Mouse (Mus musculus) hindbrain, postnatal 0 days (tissue): ENCODE data around the gene Gtf2i. TPM values are rescaled to one million over a fixed set of nuclear protein-coding genes. Genes with fewer than 3 reads are reported as not detected.

Experiments used
- ATAC-seq: fragments of 200-750 bp; cut with Nextera tagmentation; 2 replicates; pipeline ENCODE4 v1.8.0; 2017; ENCODE audit warnings: mild to moderate bottlenecking, moderate TSS enrichment, moderate library complexity
- DNase-seq: peaks from one replicate; pipeline ENCODE4 v3.0.0-alpha.2; 2015; ENCODE audit warnings: low spot score
- H3K27ac ChIP-seq: fragments of 300-500 bp; sonication (generic); 2 replicates; pipeline ENCODE4 v1.5.1; 2014; ENCODE audit warnings: mild to moderate bottlenecking
- H3K27me3 ChIP-seq: fragments of 300-500 bp; sonication (generic); 2 replicates; pipeline ENCODE4 v1.6.1; 2014; ENCODE audit warnings: low read length, mixed read lengths; ENCODE audit not compliant: insufficient read depth
- H3K36me3 ChIP-seq: fragments of 300-500 bp; sonication (generic); 2 replicates; pipeline ENCODE4 v1.6.1; 2014; ENCODE audit warnings: low read length, mixed read lengths; ENCODE audit not compliant: insufficient read depth
- H3K4me1 ChIP-seq: fragments of 300-500 bp; sonication (generic); 2 replicates; pipeline ENCODE4 v1.6.1; 2014; ENCODE audit warnings: antibody characterized with exemption, low read length, mixed read lengths; ENCODE audit not compliant: insufficient read depth
- H3K4me2 ChIP-seq: fragments of 300-500 bp; sonication (generic); 2 replicates; pipeline ENCODE4 v1.6.1; 2014; ENCODE audit warnings: low read depth, mild to moderate bottlenecking, low read length, moderate library complexity, mixed read lengths
- H3K4me3 ChIP-seq: fragments of 300-500 bp; sonication (generic); 2 replicates; pipeline ENCODE4 v1.5.1; 2014; ENCODE audit warnings: low read length
- H3K9ac ChIP-seq: fragments of 300-500 bp; sonication (generic); replicated peaks from 2 replicates; pipeline ENCODE4 v1.6.1; 2014; ENCODE audit warnings: mild to moderate bottlenecking, low read length, moderate library complexity, mixed read lengths
- H3K9me3 ChIP-seq: fragments of 300-500 bp; sonication (generic); 2 replicates; pipeline ENCODE4 v1.6.1; 2016; ENCODE audit warnings: low read length, mixed read lengths
- CTCF ChIP-seq: IDR thresholded peaks from 2 replicates; pipeline ENCODE4 v1.5.1; 2016; ENCODE audit warnings: antibody characterized with exemption, control low read depth, low read depth
- WGBS: fragments of 180-500 bp; shearing (Covaris S2); extraction: QIAGEN DNeasy Blood & Tissue Kit; methylation state at CpG from one replicate; pipeline ENCODE4 v1.1.7; 2014; 5-methylcytosine and 5-hydroxymethylcytosine counted together
- polyA plus RNA-seq: library from polyadenylated mRNA; unstranded; fragments of >200 nt; fragmentation: Nextera tagmentation; extraction: Ambion mirVana; gene quantifications from 2 replicates; pipeline ENCODE4 v1.2.1, GENCODE M21; 2015
- total RNA-seq: library from RNA; depleted of rRNA; stranded (reverse); fragments of >200 nt; gene quantifications from 2 replicates; pipeline ENCODE4 v1.2.3, GENCODE M21; 2014

Gtf2i gene
- total and polyA plus RNA-seq, 2 experiments from 2014 or later = 85.6 to 103 TPM

DNA sequence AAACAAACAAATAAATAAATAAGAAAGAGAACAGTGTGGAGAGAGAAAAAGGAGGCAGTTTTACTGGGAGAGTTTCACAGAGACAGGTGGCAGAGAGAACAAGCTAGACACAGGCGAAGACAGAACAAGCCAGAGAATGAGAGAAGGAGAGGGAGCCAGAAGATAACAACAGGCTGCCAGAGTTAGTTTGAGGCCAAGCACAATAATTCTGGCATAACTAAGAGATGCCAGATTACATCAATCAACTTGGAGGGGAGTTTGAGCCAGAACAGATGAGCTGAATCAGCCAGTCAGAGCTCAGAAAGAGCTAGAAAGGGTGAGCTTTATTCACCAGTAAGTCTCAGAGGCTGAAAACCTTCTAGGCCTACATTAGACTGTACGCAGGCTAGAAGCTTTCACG is 64.0 kb downstream of the Gtf2i start:
- no peak overlapping the region for H3K9ac ChIP-seq
- no peaks in the 10 kb centered on the region for H3K9me3 ChIP-seq
- no peaks in the 10 kb centered on the region for H3K4me1 ChIP-seq
- no peak overlapping the region for H3K27ac ChIP-seq
- DNase-seq = no peak
- H3K27me3 ChIP-seq = no peaks in the 10 kb centered on the region
- no peak for TF ChIP-seq CTCF
- peaks cover 92% of the 10 kb centered on the region for H3K36me3 ChIP-seq
- 92% methylated on average over 3 of the region's 3 CpGs for WGBS
- no peak for ATAC-seq
- H3K4me3 ChIP-seq = no peak overlapping the region
- no peak overlapping the region for H3K4me2 ChIP-seq

DNA sequence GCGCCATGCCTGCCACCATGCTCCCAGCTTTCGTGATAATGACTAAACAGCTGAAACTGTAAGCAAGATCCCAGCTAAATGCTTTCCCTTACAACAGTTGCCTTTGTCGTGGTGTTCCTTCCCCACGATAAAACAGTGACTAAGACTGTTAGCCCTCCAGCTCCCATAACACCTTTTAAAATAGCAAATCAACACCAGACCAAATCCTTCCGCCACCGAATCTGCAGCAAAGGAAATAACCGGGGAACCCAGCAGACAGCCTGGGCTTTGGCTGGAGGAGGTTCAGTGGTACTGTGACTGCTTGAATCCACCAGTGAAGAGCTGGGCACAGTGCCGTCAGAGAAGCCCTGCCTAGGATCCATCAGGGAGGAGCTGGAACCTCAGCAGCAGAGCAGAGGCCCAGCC is 65.3 kb downstream of the Gtf2i start:
- WGBS = 84% methylated on average over 8 of the region's 8 CpGs
- peak overlapping the region; percentile 27; the same call in 1 of the 2 replicates for H3K27ac ChIP-seq

DNA sequence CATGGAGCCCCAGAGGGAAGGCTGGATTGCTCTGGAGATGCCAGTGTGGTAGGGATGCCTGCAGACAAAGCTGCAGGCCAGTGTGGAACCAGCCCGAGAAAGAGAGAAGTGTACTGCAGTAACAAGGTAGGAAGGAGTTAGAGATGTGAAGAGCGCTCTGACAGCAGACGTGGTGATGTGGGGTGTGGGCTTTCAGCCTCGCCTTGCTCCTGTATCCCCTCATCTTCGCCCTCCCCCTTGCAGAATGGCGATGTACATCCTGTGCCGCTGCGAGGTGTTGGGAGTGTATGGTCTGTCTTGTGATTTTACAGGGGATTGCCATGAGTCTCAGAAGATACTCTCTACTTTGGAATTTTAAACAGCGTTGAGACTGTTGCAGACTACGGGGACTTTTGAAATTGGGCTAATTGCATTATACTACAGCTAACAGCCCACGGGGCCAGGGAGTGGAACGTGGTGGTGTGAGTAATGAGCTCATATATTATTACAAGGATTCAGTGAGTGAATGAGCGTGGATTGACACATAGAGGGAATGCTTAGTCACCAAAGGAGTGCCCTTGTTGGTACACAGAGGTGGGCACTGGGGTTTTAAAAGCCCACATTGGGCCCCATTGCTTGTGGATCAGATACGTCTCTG is 65.8 kb downstream of the Gtf2i start:
- Histone ChIP-seq H3K9ac (no peak overlapping the region), H3K27ac (peak overlapping the region; percentile 27; the same call in 1 of the 2 replicates), H3K27me3 (no peaks in the 10 kb centered on the region), H3K4me2 (no peak overlapping the region), H3K9me3 (no peaks in the 10 kb centered on the region), H3K4me1 (no peaks in the 10 kb centered on the region), H3K36me3 (peaks cover 94% of the 10 kb centered on the region), H3K4me3 (no peak overlapping the region)
- DNase-seq (peak; percentile 34), ATAC-seq (peak; percentile 45)
- 78% methylated on average over 14 of the region's 14 CpGs for WGBS
- TF ChIP-seq CTCF = no peak

More for the DNA sequence above, 65.3 kb downstream of the Gtf2i start:
- DNase-seq (no peak), ATAC-seq (no peak)
- H3K9me3 ChIP-seq = no peaks in the 10 kb centered on the region
- H3K4me2 ChIP-seq = no peak overlapping the region
- H3K4me3 ChIP-seq = no peak overlapping the region
- peaks cover 92% of the 10 kb centered on the region for H3K36me3 ChIP-seq
- no peaks in the 10 kb centered on the region for H3K4me1 ChIP-seq
- no peaks in the 10 kb centered on the region for H3K27me3 ChIP-seq
- no peak for TF ChIP-seq CTCF
- no peak overlapping the region for H3K9ac ChIP-seq

DNA sequence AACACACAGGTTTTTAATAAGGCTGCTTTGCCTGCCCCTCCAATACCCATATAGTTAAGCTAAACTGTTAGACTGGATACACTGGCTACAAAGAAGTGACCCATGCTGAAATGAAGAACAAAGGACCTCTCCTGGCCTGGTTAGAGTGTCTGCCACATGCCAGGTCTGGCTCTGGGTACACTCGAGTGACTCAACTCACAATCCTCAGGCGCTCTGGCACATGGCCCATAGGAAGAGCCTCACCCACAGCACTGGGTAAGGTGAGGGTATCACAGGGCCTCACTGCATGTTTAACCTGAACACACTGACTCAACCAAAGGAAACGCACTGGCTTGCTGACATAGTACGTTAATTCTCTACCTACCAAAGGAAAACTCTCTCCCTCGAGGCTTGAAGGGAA is 68.4 kb downstream of the Gtf2i start:
- H3K9me3 ChIP-seq = no peaks in the 10 kb centered on the region
- 86% methylated on average over 5 of the region's 5 CpGs for WGBS
- ATAC-seq (no peak), DNase-seq (no peak)
- no peak overlapping the region for H3K4me2 ChIP-seq
- no peaks in the 10 kb centered on the region for H3K27me3 ChIP-seq
- H3K27ac ChIP-seq = no peak overlapping the region
- H3K4me1 ChIP-seq = no peaks in the 10 kb centered on the region
- no peak for TF ChIP-seq CTCF
- H3K36me3 ChIP-seq = peaks cover 95% of the 10 kb centered on the region
- H3K9ac ChIP-seq = no peak overlapping the region
- H3K4me3 ChIP-seq = no peak overlapping the region

DNA sequence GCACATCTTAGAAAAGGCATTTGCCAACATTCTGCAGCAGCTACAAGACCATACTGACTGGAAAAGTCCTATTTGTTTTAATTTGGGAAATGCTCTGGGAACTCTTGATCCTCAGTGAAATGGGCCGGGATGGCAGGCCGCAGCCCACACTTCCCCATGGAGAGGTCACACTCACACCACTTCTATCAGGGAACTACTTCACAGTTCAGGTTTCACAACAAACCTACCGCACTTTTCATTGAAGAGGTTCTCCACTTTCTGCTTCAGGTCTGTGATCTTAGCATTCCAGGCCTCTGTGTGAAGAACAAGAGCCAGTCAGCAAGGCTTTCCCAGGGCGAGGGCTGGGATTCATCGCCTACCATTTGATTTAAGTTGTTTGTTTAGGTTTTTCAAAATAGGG is 69.7 kb downstream of the Gtf2i start:
- 97% methylated on average over 5 of the region's 5 CpGs for WGBS
- H3K27me3 ChIP-seq = no peaks in the 10 kb centered on the region
- no peak overlapping the region for H3K4me2 ChIP-seq
- H3K9me3 ChIP-seq = no peaks in the 10 kb centered on the region
- H3K4me1 ChIP-seq = no peaks in the 10 kb centered on the region
- H3K36me3 ChIP-seq = peaks cover 99% of the 10 kb centered on the region
- no peak overlapping the region for H3K9ac ChIP-seq
- H3K27ac ChIP-seq = no peak overlapping the region
- no peak for TF ChIP-seq CTCF
- H3K4me3 ChIP-seq = no peak overlapping the region
- ATAC-seq = no peak
- no peak for DNase-seq

DNA sequence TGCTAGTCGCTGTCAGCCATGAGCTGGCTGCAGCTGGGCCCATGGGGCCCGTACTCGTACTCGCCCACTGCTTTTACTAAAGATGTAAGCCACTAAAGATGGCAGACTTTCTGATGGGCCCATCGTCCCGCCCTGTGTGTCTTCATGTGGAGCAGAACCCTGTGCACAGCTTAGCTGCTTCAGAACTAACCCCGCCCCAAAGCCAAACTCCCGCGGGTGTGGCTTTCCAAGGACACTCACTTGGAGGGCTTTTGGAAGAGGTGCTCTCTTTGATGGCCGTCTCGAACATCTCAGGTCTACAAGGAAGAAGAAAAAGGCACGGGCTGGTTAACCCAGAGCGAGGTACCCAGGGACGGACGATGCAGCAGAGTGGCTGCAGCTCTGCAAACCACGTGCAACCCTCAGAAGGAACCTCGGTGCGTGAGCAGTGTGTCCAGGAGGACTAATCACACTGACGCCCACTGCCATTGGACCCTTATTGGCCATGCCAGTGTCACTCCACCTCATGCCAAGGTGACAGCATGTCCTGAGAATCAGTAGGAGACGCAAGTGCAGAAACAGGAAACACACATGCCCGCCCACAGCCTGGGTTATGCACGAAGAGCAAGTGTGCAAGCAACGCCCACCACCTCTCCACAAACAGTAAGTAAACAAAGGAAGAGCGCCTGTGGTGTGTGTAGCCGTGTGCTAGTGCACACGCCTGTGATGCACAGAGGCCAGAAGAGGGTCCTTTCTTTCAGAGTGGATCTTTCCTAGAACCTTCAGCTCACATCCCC is 70.7 kb downstream of the Gtf2i start:
- no peak overlapping the region for H3K4me3 ChIP-seq
- no peaks in the 10 kb centered on the region for H3K27me3 ChIP-seq
- no peak for ATAC-seq
- WGBS = 92% methylated on average over 26 of the region's 26 CpGs
- no peak for DNase-seq
- TF ChIP-seq CTCF = no peak
- no peaks in the 10 kb centered on the region for H3K4me1 ChIP-seq
- no peak overlapping the region for H3K27ac ChIP-seq
- H3K9ac ChIP-seq = no peak overlapping the region
- H3K4me2 ChIP-seq = no peak overlapping the region
- no peaks in the 10 kb centered on the region for H3K9me3 ChIP-seq
- H3K36me3 ChIP-seq = peaks cover 98% of the 10 kb centered on the region

DNA sequence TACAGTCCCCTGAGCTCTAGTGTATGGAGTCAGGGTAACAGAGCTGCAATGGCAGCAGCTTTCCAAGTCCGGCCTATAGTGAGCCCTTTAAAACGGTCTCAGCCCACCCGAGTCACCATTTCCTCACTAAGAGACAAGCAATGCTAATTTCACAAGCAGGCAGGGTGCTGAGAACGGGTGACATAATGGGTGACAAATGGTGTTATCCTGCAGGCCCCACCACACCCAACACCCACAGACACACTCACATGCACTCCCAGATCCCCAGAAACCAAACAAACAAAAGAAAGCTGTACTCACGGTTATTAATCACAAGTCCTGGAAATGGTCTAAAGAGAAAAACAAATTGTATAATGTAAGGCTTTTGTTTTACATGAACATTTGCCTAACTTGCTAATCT is 72.7 kb downstream of the Gtf2i start:
- WGBS = 79% methylated on average over 5 of the region's 5 CpGs
- H3K4me3 ChIP-seq = no peak overlapping the region
- no peak overlapping the region for H3K27ac ChIP-seq
- peaks cover 97% of the 10 kb centered on the region for H3K36me3 ChIP-seq
- no peaks in the 10 kb centered on the region for H3K9me3 ChIP-seq
- DNase-seq (no peak), ATAC-seq (no peak)
- no peak for TF ChIP-seq CTCF
- no peaks in the 10 kb centered on the region for H3K4me1 ChIP-seq
- H3K4me2 ChIP-seq = no peak overlapping the region
- H3K27me3 ChIP-seq = no peaks in the 10 kb centered on the region
- H3K9ac ChIP-seq = no peak overlapping the region
